Mouse (Mus musculus): ENCODE measurements around the gene Mia. TPM values are rescaled to one million over a fixed set of nuclear protein-coding genes. Genes with fewer than 3 reads are reported as not detected.
A peak's percentile ranks its signal among the peaks of the same experiment; 100 is the strongest.

Mia gene
- polyA plus RNA-seq, 1 experiment from 2014 or later = 23.5 TPM

DNA sequence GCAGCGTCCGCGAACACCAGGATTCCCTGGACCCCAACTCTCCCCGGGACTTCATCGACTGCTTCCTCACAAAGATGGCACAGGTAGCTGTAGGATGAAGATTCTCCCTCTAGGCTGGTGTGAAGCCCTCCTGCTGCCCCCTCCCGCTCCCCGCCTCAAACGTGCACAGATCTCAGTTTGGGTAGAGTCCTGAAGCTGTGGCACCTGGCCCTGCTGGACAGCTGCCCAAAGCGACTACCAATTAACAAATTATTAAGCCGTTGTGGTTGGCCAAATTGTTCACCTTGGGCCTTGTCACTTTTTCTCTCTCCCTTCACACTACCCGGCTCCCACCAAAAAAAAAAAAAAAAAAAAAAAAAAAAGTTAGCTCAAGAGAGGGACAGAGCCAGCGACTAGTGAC lies 51.1 kb downstream of the Mia start:
- H3K27ac ChIP-seq = no peak overlapping the region
- TF ChIP-seq CTCF (IDR thresholded peaks at IDR 0.05; ENCODE audit: low read depth) = no peak
- no peak overlapping the region for H3K4me2 ChIP-seq (ENCODE audit: low read length)
- no peaks in the 10 kb centered on the region for H3K36me3 ChIP-seq (ENCODE audit: insufficient read depth, low read length)
- DNase-seq (ENCODE audit: low spot score) (no peak), ATAC-seq (replicated peaks; ENCODE audit: low FRiP score, low read depth) (no peak)
- H3K9me3 ChIP-seq (replicated peaks; ENCODE audit: low read length) = no peaks in the 10 kb centered on the region
- no peaks in the 10 kb centered on the region for H3K4me1 ChIP-seq (replicated peaks; ENCODE audit: insufficient read depth, low read length)
- no peak overlapping the region for H3K9ac ChIP-seq (ENCODE audit: low read depth, low read length)
- H3K27me3 ChIP-seq (ENCODE audit: insufficient read depth, low read length) = no peaks in the 10 kb centered on the region
- no peak overlapping the region for H3K4me3 ChIP-seq (replicated peaks; ENCODE audit: low read depth, low read length)
- 87% methylated on average over 12 of the region's 12 CpGs for WGBS

MicroRNA genes within 50 kb of the gene (microRNA counts, 519-probe panel; counts per million panel counts)
- microRNA mmu-miR-1191 = 330 counts per million, percentile 68 among the panel's probes with 10 or more counts

Small RNA genes lying within 50 kb of the gene (microRNA-seq; reads per million reads assigned to microRNA genes)
- gene Mir1191 (not detected), gene Mir3101 (not detected)

Other genes starting within 250 kb of the Mia start
- gene Cyp2a22, start 241.8 kb downstream of the Mia start, polyA plus RNA-seq (2015; fragmentation: Nextera tagmentation; extraction: Ambion mirVana) = not detected in 2 replicates
- gene Cyp2a12, start 152.1 kb downstream of the Mia start, polyA plus RNA-seq (2015; fragmentation: Nextera tagmentation; extraction: Ambion mirVana) = not detected in 2 replicates
- 0.29 TPM in 1 of 2 replicates, not detected in the other for gene Cyp2f2, start 61.2 kb downstream of the Mia start, polyA plus RNA-seq (2015; fragmentation: Nextera tagmentation; extraction: Ambion mirVana)
- not detected in 2 replicates for gene Cyp2t4, start 27.4 kb downstream of the Mia start, polyA plus RNA-seq (2015; fragmentation: Nextera tagmentation; extraction: Ambion mirVana)
- gene Egln2, start 14.4 kb downstream of the Mia start, polyA plus RNA-seq (2015; fragmentation: Nextera tagmentation; extraction: Ambion mirVana) = 64.4 and 65.4 TPM in 2 replicates
- gene Rab4b, start 2.3 kb downstream of the Mia start, polyA plus RNA-seq (2015; fragmentation: Nextera tagmentation; extraction: Ambion mirVana) = 74.0 and 75.0 TPM in 2 replicates
- 0.30 and 0.54 TPM in 2 replicates for gene Gm21983, start 71 bp downstream of the Mia start, polyA plus RNA-seq (2015; fragmentation: Nextera tagmentation; extraction: Ambion mirVana)
- 2.2 and 3.1 TPM in 2 replicates for gene BC024978, start 14.6 kb upstream of the Mia start, polyA plus RNA-seq (2015; fragmentation: Nextera tagmentation; extraction: Ambion mirVana)
- 160 and 174 TPM in 2 replicates for gene Snrpa, start 15.1 kb upstream of the Mia start, polyA plus RNA-seq (2015; fragmentation: Nextera tagmentation; extraction: Ambion mirVana)
- 3.4 and 3.6 TPM in 2 replicates for gene Itpkc, start 47.5 kb upstream of the Mia start, polyA plus RNA-seq (2015; fragmentation: Nextera tagmentation; extraction: Ambion mirVana)
- 20.8 and 22.0 TPM in 2 replicates for gene Coq8b, start 51.9 kb upstream of the Mia start, polyA plus RNA-seq (2015; fragmentation: Nextera tagmentation; extraction: Ambion mirVana)
- gene Numbl, start 77.3 kb upstream of the Mia start, polyA plus RNA-seq (2015; fragmentation: Nextera tagmentation; extraction: Ambion mirVana) = 12.6 and 13.0 TPM in 2 replicates
- gene Ltbp4, start 156.5 kb upstream of the Mia start, polyA plus RNA-seq (2015; fragmentation: Nextera tagmentation; extraction: Ambion mirVana) = 41.7 and 43.8 TPM in 2 replicates
- gene Shkbp1, start 174.9 kb upstream of the Mia start, polyA plus RNA-seq (2015; fragmentation: Nextera tagmentation; extraction: Ambion mirVana) = 34.1 and 40.2 TPM in 2 replicates
- gene Gm20479, start 176.3 kb upstream of the Mia start, polyA plus RNA-seq (2015; fragmentation: Nextera tagmentation; extraction: Ambion mirVana) = 0.57 TPM in 1 of 2 replicates, not detected in the other